Mouse (Mus musculus): ENCODE data around the gene Spem2. TPM values are rescaled to one million over a fixed set of nuclear protein-coding genes. Genes with fewer than 3 reads are reported as not detected.
"Not testable (repeated sequence)": the region's sequence is repeated elsewhere in the genome, so short reads cannot be mapped to it uniquely, and the experiment has no call there.

Gene Spem2
- total RNA-seq (2021): not detected
- long read RNA-seq, experiment 1: 0 reads
- long read RNA-seq, experiment 2: 0 reads

GRCm38 (mm10) chr11:69818365-69818764 lies at the start of gene Spem2:
TSS of gene Spem2 (minus strand) at chr11:69818465.
- no peak for TF ChIP-seq CTCF (conservative IDR thresholded peaks at IDR 0.05)
- H3K4me3 ChIP-seq: no peak within 1 kb of the TSS
- no peak within 1 kb of the TSS for H3K27ac ChIP-seq

GRCm38 (mm10) chr11:69867335-69867734 lies 49.1 kb upstream of the Spem2 start:
- no peak for DNase-seq (ENCODE audit: low spot score in 2 of 2)
- Histone ChIP-seq H3K27ac (no peak overlapping the region), H3K4me3 (no peak overlapping the region)
- TF ChIP-seq CTCF (conservative IDR thresholded peaks at IDR 0.05): no peak

More at GRCm38 (mm10) chr11:69818365-69818764, at the start of gene Spem2:
- DNase-seq (ENCODE audit: low spot score in 2 of 2): no peak

- DNase-seq (ENCODE audit: low spot score in 2 of 2): no peak
- H3K4me3 ChIP-seq: no peak overlapping the region
- no peak for TF ChIP-seq CTCF (conservative IDR thresholded peaks at IDR 0.05)
- no peak overlapping the region for H3K27ac ChIP-seq
Measured at GRCm38 (mm10) chr11:69865561-69865960, 47.3 kb upstream of the Spem2 start.

GRCm38 (mm10) chr11:69864138-69864860 lies 46.0 kb upstream of the Spem2 start:
- no peak for TF ChIP-seq CTCF (conservative IDR thresholded peaks at IDR 0.05)
- Histone ChIP-seq H3K27ac (no peak overlapping the region), H3K4me3 (no peak overlapping the region)
- no peak for DNase-seq (ENCODE audit: low spot score in 2 of 2)

DNA sequence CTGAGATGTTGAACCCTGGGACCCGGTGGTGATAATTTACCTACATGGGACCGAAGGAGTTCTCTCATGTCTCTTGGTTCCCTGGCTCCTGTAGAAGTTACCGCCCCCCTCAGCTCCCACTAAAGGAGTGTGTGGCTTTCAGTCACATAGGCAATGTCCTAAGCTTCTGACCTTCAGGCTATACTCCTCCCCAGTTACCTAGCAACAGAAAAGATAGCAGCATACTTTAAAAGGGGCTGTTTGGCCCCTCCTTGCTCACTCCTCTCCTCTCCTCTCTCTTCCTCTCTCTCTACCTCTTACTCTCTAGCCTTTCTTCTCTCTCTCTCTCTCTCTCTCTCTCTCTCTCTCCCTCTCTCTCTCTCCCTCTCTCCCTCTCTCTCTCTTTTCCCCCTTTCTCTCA lies 45.5 kb upstream of the Spem2 start:
- not testable (repeated sequence) for DNase-seq (ENCODE audit: low spot score in 2 of 2); H3K4me3 ChIP-seq; H3K27ac ChIP-seq

DNA sequence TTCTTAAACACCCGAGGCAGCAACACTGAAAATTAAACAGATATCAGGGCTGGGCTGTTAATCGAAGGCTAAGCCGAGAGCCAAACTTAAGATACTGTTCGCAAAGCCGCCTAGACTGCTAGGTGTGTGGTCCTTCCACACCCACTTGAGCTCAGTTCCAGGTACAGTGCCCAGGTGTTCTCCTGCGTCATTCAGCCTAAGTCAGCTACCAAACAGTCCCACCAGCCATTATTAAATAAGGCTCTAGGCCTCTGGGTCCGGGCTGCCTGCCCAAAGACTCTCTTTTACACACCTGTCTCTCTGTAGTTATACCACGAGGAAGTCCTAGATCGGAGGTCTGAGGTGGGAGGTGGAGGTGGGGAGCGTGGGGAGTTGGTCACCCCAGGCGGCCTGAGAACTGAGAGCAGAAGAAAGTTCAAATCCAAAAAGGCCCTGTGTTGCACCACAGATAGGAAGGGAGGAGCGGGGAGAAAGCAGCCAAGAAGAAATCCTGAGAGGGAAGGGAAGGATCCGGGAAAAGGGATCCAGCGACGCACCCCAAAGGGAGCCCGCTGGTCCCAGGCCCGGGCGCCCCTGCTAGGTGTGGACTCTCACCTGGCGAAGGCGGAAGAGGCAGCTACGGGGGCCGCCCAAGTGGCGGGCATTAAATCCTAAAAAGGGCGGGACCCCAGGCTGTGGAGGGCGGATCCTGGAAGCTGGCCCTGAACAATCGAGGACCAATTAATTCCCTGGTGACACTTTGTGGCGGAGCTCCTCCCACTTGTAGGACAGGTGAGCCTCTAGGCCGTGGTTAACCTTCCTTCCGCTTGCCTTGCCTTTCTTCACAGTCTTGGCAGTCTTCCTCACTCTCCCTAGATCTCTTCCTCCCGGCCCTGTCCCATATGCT lies 40.1 kb upstream of the Spem2 start, which contains the start of gene Tnk1:
Tnk1 (minus strand) TSS at position 618 of the 886 bp plus-strand sequence.
- no peak for DNase-seq (ENCODE audit: low spot score in 2 of 2)
- Histone ChIP-seq H3K27ac (no peak within 1 kb of the TSS), H3K4me3 (no peak within 1 kb of the TSS)
- no peak for TF ChIP-seq CTCF (conservative IDR thresholded peaks at IDR 0.05)

DNA sequence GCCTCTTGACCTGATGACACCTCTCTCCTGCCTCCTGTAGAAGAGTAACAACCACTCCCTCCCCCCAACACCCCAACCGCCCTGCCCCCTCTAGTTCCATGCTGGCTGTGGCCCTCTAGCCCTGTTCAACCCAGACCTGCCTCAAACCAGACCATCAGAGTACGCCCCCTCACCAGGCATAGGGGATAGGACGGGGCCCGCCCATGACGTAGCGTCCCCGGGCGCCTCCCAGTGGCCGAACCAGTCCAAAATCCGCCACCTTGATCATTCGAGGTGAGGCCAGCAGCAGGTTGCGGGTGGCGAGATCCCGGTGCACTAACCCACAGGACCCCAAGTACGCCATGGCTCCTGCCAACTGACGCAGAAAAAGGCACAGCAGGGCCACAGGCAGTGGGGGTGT lies 37.1 kb upstream of the Spem2 start:
- Histone ChIP-seq H3K4me3 (no peak overlapping the region), H3K27ac (no peak overlapping the region)
- DNase-seq (ENCODE audit: low spot score in 2 of 2): no peak
- peak; percentile 68 for TF ChIP-seq CTCF (conservative IDR thresholded peaks at IDR 0.05)

GRCm38 (mm10) chr11:69854680-69855079 lies 36.4 kb upstream of the Spem2 start:
- Histone ChIP-seq H3K4me3 (no peak overlapping the region), H3K27ac (no peak overlapping the region)
- no peak for TF ChIP-seq CTCF (conservative IDR thresholded peaks at IDR 0.05)
- no peak for DNase-seq (ENCODE audit: low spot score in 2 of 2)

GRCm38 (mm10) chr11:69853994-69854393 lies 35.7 kb upstream of the Spem2 start:
- no peak for DNase-seq (ENCODE audit: low spot score in 2 of 2)
- H3K27ac ChIP-seq: no peak overlapping the region
- H3K4me3 ChIP-seq: no peak overlapping the region
- TF ChIP-seq CTCF (conservative IDR thresholded peaks at IDR 0.05): no peak

- Histone ChIP-seq H3K27ac (no peak overlapping the region), H3K4me3 (no peak overlapping the region)
- TF ChIP-seq CTCF (conservative IDR thresholded peaks at IDR 0.05): no peak
- DNase-seq (ENCODE audit: low spot score in 2 of 2): no peak
Measured at GRCm38 (mm10) chr11:69850754-69851153, 32.5 kb upstream of the Spem2 start.

DNA sequence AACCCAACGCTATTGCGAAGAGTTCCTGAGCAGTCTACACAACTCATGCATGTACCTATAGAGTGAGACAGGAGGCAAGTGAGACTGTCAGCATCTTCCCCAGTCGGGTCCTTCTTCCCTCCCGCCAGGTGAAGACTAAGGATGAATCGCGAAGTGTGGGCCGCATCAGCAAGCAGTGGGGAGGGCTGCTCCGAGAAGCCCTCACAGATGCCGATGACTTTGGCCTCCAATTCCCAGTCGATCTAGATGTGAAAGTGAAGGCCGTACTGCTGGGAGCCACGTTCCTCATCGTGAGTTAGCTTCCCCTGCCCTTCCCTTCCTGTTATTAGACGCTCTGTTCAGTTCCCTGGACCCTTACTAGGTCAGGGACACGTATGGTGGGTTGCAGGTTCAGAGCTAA lies 31.6 kb upstream of the Spem2 start:
- no peak for DNase-seq (ENCODE audit: low spot score in 2 of 2)

GRCm38 (mm10) chr11:69849128-69849527 lies 30.9 kb upstream of the Spem2 start:
- DNase-seq (ENCODE audit: low spot score in 2 of 2): no peak
- no peak for TF ChIP-seq CTCF (conservative IDR thresholded peaks at IDR 0.05)
- Histone ChIP-seq H3K4me3 (no peak overlapping the region), H3K27ac (no peak overlapping the region)

More for the DNA sequence above, 31.6 kb upstream of the Spem2 start:
- Histone ChIP-seq H3K4me3 (no peak overlapping the region), H3K27ac (no peak overlapping the region)
- TF ChIP-seq CTCF (conservative IDR thresholded peaks at IDR 0.05): no peak

GRCm38 (mm10) chr11:69848021-69848420 lies 29.8 kb upstream of the Spem2 start:
- TF ChIP-seq CTCF (conservative IDR thresholded peaks at IDR 0.05): no peak
- no peak for DNase-seq (ENCODE audit: low spot score in 2 of 2)
- Histone ChIP-seq H3K4me3 (no peak overlapping the region), H3K27ac (no peak overlapping the region)
